Mouse (Mus musculus) kidney, embryonic 15.5 days (tissue): ENCODE results near the gene Fras1. TPM values are rescaled to one million over a fixed set of nuclear protein-coding genes. Genes with fewer than 3 reads are reported as not detected.

Experiments
- ATAC-seq: fragments of 200-750 bp; cut with Nextera tagmentation; replicated peaks from 2 replicates; pipeline ENCODE4 v1.8.0; 2017; ENCODE audit warnings: moderate TSS enrichment; ENCODE audit not compliant: low FRiP score
- H3K27ac ChIP-seq: fragments of 300-500 bp; sonication (generic); 2 replicates; pipeline ENCODE4 v1.5.1; 2015; ENCODE audit warnings: mild to moderate bottlenecking, inconsistent platforms
- H3K27me3 ChIP-seq: fragments of 300-500 bp; sonication (generic); 2 replicates; pipeline ENCODE4 v1.6.1; 2015; ENCODE audit warnings: inconsistent platforms
- H3K36me3 ChIP-seq: fragments of 300-500 bp; sonication (generic); 2 replicates; pipeline ENCODE4 v1.6.1; 2015; ENCODE audit warnings: inconsistent platforms
- H3K4me1 ChIP-seq: fragments of 300-500 bp; sonication (generic); 2 replicates; pipeline ENCODE4 v1.6.1; 2015; ENCODE audit warnings: inconsistent platforms
- H3K4me2 ChIP-seq: fragments of 300-500 bp; sonication (generic); 2 replicates; pipeline ENCODE4 v1.6.1; 2015; ENCODE audit warnings: moderate library complexity, mild to moderate bottlenecking, inconsistent platforms
- H3K4me3 ChIP-seq: fragments of 300-500 bp; sonication (generic); replicated peaks from 2 replicates; pipeline ENCODE4 v1.5.1; 2015; ENCODE audit warnings: mild to moderate bottlenecking, inconsistent platforms
- H3K9ac ChIP-seq: fragments of 300-500 bp; sonication (generic); 2 replicates; pipeline ENCODE4 v1.6.1; 2015; ENCODE audit warnings: mild to moderate bottlenecking, inconsistent platforms
- H3K9me3 ChIP-seq: fragments of 300-500 bp; sonication (generic); replicated peaks from 2 replicates; pipeline ENCODE4 v1.6.1; 2016; ENCODE audit warnings: inconsistent platforms
- WGBS: fragments of 180-500 bp; shearing (Covaris S2); methylation state at CpG from one replicate; pipeline ENCODE4 v1.1.7; 2015; ENCODE audit warnings: mixed read lengths; 5-methylcytosine and 5-hydroxymethylcytosine counted together
- polyA plus RNA-seq: library from polyadenylated mRNA; unstranded; fragments of >200 nt; fragmentation: Nextera tagmentation; extraction: Ambion mirVana; gene quantifications from 2 replicates; pipeline ENCODE4 v1.2.1, GENCODE M21; 2015

Gene Fras1
- polyA plus RNA-seq, 1 experiment from 2014 or later, result 36.4 TPM

- no peak overlapping the region for H3K9ac ChIP-seq
- H3K27ac ChIP-seq, result no peak overlapping the region
- no peak for ATAC-seq
- H3K4me2 ChIP-seq, result no peak overlapping the region
- H3K36me3 ChIP-seq, result peaks cover 41% of the 10 kb centered on the region
- no peaks in the 10 kb centered on the region for H3K9me3 ChIP-seq
- no peaks in the 10 kb centered on the region for H3K27me3 ChIP-seq
- 83% methylated on average over 14 of the region's 14 CpGs for WGBS
- no peaks in the 10 kb centered on the region for H3K4me1 ChIP-seq
- H3K4me3 ChIP-seq, result no peak overlapping the region
Measured at GRCm38 (mm10) chr5:96783506-96784288, 409.9 kb downstream of the Fras1 start.

DNA sequence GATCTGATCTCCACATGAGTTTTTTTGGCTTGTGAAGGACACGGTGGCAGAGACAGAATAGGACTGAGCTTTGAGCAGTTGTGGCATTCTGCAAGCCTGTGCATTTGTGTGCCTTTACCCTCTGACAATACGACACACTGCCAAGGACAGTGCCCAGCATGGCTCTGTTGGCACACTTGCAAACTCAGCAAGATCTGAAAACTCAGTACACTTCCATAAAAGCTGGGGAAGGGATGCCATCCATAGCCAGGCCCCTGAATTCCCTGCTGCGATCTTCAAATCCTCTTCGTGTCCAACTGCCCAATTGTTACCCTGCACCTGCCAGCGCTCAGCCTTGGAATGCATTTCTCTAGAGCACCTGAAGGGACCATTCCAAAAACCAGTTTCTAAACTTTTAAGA is 411.3 kb downstream of the Fras1 start:
- H3K4me3 ChIP-seq, result no peak overlapping the region
- no peak for ATAC-seq
- H3K4me1 ChIP-seq, result no peaks in the 10 kb centered on the region
- no peaks in the 10 kb centered on the region for H3K27me3 ChIP-seq
- H3K9me3 ChIP-seq, result no peaks in the 10 kb centered on the region
- peaks cover 33% of the 10 kb centered on the region for H3K36me3 ChIP-seq
- H3K4me2 ChIP-seq, result no peak overlapping the region
- no peak overlapping the region for H3K27ac ChIP-seq
- H3K9ac ChIP-seq, result no peak overlapping the region
- 96% methylated on average over 5 of the region's 5 CpGs for WGBS

DNA sequence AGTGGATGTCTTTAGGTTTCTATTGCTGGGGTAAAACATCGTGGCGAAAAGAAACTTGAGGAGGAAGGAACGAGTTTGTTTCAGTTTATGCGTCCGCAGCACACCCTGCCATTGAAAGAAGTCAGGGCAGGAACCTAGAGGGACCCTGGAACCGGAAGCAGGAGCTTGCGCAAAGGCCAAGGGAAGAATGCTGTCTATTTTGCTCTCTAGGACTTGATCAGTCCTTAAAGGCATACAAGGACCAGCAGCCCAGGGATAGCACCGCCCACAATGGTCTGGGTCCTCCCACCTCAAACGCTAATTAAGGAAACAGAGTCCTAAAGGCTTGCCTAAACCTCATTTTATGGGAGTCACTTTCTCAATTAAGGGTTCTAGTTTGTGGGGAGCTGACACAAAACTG is 418.7 kb downstream of the Fras1 start:
- Histone ChIP-seq H3K36me3 (no peaks in the 10 kb centered on the region), H3K4me1 (peaks cover 29% of the 10 kb centered on the region), H3K27me3 (no peaks in the 10 kb centered on the region), H3K27ac (peak overlapping the region; percentile 43), H3K4me3 (no peak overlapping the region), H3K4me2 (peak overlapping the region; percentile 86), H3K9me3 (no peaks in the 10 kb centered on the region), H3K9ac (no peak overlapping the region)
- ATAC-seq, result 0 out of 2 replicates have a peak, but pooled peaks have one; percentile 24
- 49% methylated on average over 9 of the region's 9 CpGs for WGBS

DNA sequence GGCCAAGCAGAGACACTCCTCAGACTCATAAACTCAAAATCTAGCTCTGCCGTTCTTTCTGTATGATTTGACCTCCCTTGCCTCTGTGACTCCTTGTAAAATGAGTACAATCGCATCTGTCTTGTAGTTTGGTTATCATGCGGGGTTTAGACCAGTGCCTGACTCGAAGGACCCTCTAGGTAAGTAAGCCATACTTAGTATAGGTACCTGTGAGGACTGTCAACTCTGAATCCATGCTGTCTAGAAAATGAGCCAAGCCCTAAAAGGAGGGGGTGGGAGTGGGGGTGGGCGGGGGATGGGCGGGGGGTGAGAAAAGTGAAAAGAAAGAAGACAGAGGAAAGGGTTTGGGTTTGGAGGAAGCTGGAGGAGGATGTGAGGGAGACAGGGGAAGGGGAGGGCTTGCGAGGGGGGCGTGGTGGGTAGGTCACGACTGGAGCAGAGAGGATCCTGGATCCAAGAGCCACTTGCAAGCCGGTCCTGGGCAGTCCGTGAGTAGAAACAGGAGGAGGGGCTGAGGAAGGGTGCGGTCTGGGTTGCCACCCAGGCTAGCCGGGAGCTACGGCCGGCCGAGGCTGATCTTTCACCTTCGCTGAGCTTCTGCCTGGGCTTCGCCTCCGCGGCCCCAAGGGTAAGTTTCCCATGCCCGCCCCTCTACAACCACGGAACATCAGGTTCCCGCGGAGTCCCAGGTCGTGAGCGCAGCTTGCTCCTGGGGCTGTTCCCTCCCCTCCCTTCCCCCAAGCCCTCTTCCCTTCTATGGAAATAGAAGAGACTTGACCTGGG is 419.4 kb downstream of the Fras1 start, which contains the start of gene Anxa3:
Gene Anxa3 (plus strand): TSS at position 404 of the 783 bp plus-strand sequence.
- no peaks in the 10 kb centered on the region for H3K27me3 ChIP-seq
- H3K9me3 ChIP-seq, result no peaks in the 10 kb centered on the region
- no peaks in the 10 kb centered on the region for H3K36me3 ChIP-seq
- WGBS, result 9% methylated on average over 26 of the region's 26 CpGs
- H3K4me3 ChIP-seq, result peak within 1 kb of the TSS; percentile 59
- peaks cover 29% of the 10 kb centered on the region for H3K4me1 ChIP-seq
- peak within 1 kb of the TSS; percentile 49 for H3K9ac ChIP-seq
- peak; percentile 93 for ATAC-seq
- peak within 1 kb of the TSS; percentile 86 for H3K4me2 ChIP-seq
- H3K27ac ChIP-seq, result peak within 1 kb of the TSS; percentile 61

- peaks cover 29% of the 10 kb centered on the region for H3K4me1 ChIP-seq
- peak overlapping the region; percentile 59 for H3K4me3 ChIP-seq
- no peaks in the 10 kb centered on the region for H3K27me3 ChIP-seq
- peak overlapping the region; percentile 49; the same call in 1 of the 2 replicates for H3K9ac ChIP-seq
- peaks cover 3% of the 10 kb centered on the region; the same call in 1 of the 2 replicates for H3K36me3 ChIP-seq
- no peak for ATAC-seq
- no peaks in the 10 kb centered on the region for H3K9me3 ChIP-seq
- 35% methylated on average over 10 of the region's 10 CpGs for WGBS
- H3K4me2 ChIP-seq, result peak overlapping the region; percentile 86
- H3K27ac ChIP-seq, result peak overlapping the region; percentile 61
Measured at GRCm38 (mm10) chr5:96793953-96794635, 420.3 kb downstream of the Fras1 start.

- Histone ChIP-seq H3K4me1 (peaks cover 41% of the 10 kb centered on the region), H3K9ac (no peak overlapping the region), H3K9me3 (no peaks in the 10 kb centered on the region), H3K4me3 (no peak overlapping the region), H3K27me3 (no peaks in the 10 kb centered on the region), H3K4me2 (no peak overlapping the region), H3K36me3 (peaks cover 3% of the 10 kb centered on the region; the same call in 1 of the 2 replicates), H3K27ac (no peak overlapping the region)
- ATAC-seq, result no peak
- WGBS, result 86% methylated on average over 1 of the region's 1 CpGs
Measured at GRCm38 (mm10) chr5:96795752-96796151, 422.0 kb downstream of the Fras1 start.

- Histone ChIP-seq H3K4me2 (no peak overlapping the region), H3K4me1 (peaks cover 52% of the 10 kb centered on the region), H3K4me3 (no peak overlapping the region), H3K27ac (no peak overlapping the region), H3K36me3 (peaks cover 3% of the 10 kb centered on the region; the same call in 1 of the 2 replicates), H3K9me3 (no peaks in the 10 kb centered on the region), H3K27me3 (no peaks in the 10 kb centered on the region), H3K9ac (no peak overlapping the region)
- no peak for ATAC-seq
- 93% methylated on average over 6 of the region's 6 CpGs for WGBS
Measured at GRCm38 (mm10) chr5:96797465-96797864, 423.7 kb downstream of the Fras1 start.

GRCm38 (mm10) chr5:96799165-96799564 is 425.4 kb downstream of the Fras1 start:
- H3K36me3 ChIP-seq, result peaks cover 3% of the 10 kb centered on the region; the same call in 1 of the 2 replicates
- no peak overlapping the region for H3K9ac ChIP-seq
- H3K9me3 ChIP-seq, result no peaks in the 10 kb centered on the region
- H3K27me3 ChIP-seq, result no peaks in the 10 kb centered on the region
- no peak overlapping the region for H3K4me3 ChIP-seq
- no peak for ATAC-seq
- WGBS, result 92% methylated on average over 9 of the region's 9 CpGs
- H3K27ac ChIP-seq, result no peak overlapping the region
- peaks cover 50% of the 10 kb centered on the region for H3K4me1 ChIP-seq
- H3K4me2 ChIP-seq, result no peak overlapping the region

DNA sequence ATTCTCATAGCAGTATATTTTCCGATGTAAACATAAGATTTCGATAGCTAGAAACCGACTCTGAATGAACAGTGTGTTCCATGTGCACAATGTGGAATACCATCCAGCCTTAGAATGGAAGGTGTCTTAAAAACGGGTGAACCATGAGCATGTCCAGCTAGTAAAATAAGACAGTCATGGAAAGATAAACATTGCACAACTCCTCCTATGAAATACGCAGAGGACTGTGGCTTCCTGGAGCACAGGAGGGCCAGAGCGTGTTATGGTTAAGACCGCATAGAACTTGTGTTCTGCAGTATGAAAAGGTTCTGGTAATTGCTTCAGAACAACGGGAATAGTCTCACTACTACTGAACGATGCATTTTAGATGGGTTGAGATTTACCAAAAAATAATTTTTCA is 426.2 kb downstream of the Fras1 start:
- Histone ChIP-seq H3K4me1 (peaks cover 52% of the 10 kb centered on the region), H3K9ac (no peak overlapping the region), H3K4me2 (no peak overlapping the region), H3K36me3 (peaks cover 3% of the 10 kb centered on the region; the same call in 1 of the 2 replicates), H3K9me3 (no peaks in the 10 kb centered on the region), H3K27ac (no peak overlapping the region), H3K27me3 (no peaks in the 10 kb centered on the region), H3K4me3 (no peak overlapping the region)
- 83% methylated on average over 9 of the region's 9 CpGs for WGBS
- no peak for ATAC-seq

GRCm38 (mm10) chr5:96802185-96802584 is 428.4 kb downstream of the Fras1 start:
- H3K4me1 ChIP-seq, result peaks cover 55% of the 10 kb centered on the region
- peak overlapping the region; percentile 76 for H3K27ac ChIP-seq

DNA sequence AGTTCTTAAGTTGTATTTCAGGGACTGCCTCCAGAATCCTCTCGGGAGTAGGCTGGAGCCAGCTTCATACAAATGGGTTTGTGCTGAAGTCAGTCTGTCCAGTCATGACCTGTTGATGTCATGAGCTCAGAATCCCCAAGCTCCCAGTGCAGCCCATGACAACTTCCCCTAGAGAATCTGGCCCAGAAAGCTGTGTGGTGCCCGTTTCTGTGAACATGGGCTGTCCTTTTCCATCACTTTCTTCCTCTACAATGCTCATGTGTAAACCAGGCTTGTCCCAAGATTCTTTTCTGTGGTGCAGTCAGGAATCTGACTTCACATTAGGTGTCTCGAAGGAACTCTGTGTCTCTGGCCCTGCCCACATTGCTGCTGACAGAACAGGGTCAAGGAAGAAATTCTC is 429.3 kb downstream of the Fras1 start:
- Histone ChIP-seq H3K27ac (peak overlapping the region; percentile 52), H3K27me3 (no peaks in the 10 kb centered on the region), H3K4me3 (no peak overlapping the region), H3K4me2 (no peak overlapping the region), H3K9me3 (no peaks in the 10 kb centered on the region), H3K9ac (no peak overlapping the region), H3K4me1 (peaks cover 55% of the 10 kb centered on the region), H3K36me3 (peaks cover 3% of the 10 kb centered on the region; the same call in 1 of the 2 replicates)
- ATAC-seq, result no peak
- 39% methylated on average over 3 of the region's 3 CpGs for WGBS

More at GRCm38 (mm10) chr5:96802185-96802584, 428.4 kb downstream of the Fras1 start:
- H3K4me2 ChIP-seq, result no peak overlapping the region
- H3K9ac ChIP-seq, result no peak overlapping the region
- 23% methylated on average over 7 of the region's 7 CpGs for WGBS
- peaks cover 3% of the 10 kb centered on the region; the same call in 1 of the 2 replicates for H3K36me3 ChIP-seq
- ATAC-seq, result 0 out of 2 replicates have a peak, but pooled peaks have one; percentile 23
- no peak overlapping the region for H3K4me3 ChIP-seq
- no peaks in the 10 kb centered on the region for H3K9me3 ChIP-seq
- H3K27me3 ChIP-seq, result no peaks in the 10 kb centered on the region
